Mouse (Mus musculus) common myeloid progenitor, adult 5-6 weeks (primary cell): Measurements from ENCODE around the gene Tph1. TPM values are rescaled to one million over a fixed set of nuclear protein-coding genes. Genes with fewer than 3 reads are reported as not detected.

Experiments
- ATAC-seq: replicated peaks from 2 replicates; pipeline ENCODE4 v1.8.0; 2016; ENCODE audit warnings: low read depth, mild to moderate bottlenecking, moderate TSS enrichment, inconsistent platforms; ENCODE audit not compliant: poor library complexity, severe bottlenecking
- total RNA-seq: library from RNA; stranded (forward); fragments of 200-1000, 187-1606 nt; gene quantifications from 2 replicates; pipeline ENCODE4 v1.2.3, GENCODE M21; 2017

Tph1 gene
- total RNA-seq, 1 experiment from 2014 or later = not detected

- peak; percentile 70 for ATAC-seq
These were observed 65.8 kb downstream of the Tph1 start for GRCm38 (mm10) chr7:46606391-46607030.

DNA sequence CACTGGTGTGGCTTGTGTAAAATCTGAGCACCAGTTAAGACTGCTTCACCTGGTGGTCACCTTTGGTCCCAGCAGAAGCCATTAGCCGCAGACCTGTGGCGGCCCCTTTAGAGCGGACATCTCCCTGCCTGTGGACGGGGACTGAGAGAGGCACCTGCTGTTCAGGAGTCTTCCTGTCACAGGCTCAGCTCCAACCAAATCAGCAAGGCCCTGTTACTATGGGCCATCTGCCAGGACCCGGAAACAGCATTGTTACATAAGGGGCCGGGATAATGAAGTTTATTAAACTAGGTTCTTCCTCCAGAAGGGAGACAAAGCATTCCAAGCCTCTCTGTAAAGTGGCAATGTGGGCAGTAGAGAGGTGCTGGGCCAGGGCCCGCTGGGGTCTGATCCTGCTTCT lies 69.3 kb downstream of the Tph1 start:
- ATAC-seq = no peak

- ATAC-seq = no peak
These were observed 70.3 kb downstream of the Tph1 start for GRCm38 (mm10) chr7:46602079-46602478.

GRCm38 (mm10) chr7:46601097-46601496 lies 71.2 kb downstream of the Tph1 start:
- ATAC-seq = no peak

GRCm38 (mm10) chr7:46597006-46597405 lies 75.3 kb downstream of the Tph1 start:
- ATAC-seq = no peak

Other genes starting within 250 kb of the Tph1 start
- gene Sergef, start 32.7 kb downstream of the Tph1 start, total RNA-seq = 7.6 and 17.5 TPM in 2 replicates
- 14.6 and 18.5 TPM in 2 replicates for gene Saal1, start 38.1 kb upstream of the Tph1 start, total RNA-seq
- gene Saa3, start 43.2 kb upstream of the Tph1 start, total RNA-seq = 3.8 TPM in 1 of 2 replicates, not detected in the other
- not detected in 2 replicates for gene Saa4, start 60.1 kb upstream of the Tph1 start, total RNA-seq
- not detected in 2 replicates for gene Saa1, start 70.4 kb upstream of the Tph1 start, total RNA-seq
- gene Saa2, start 79.3 kb upstream of the Tph1 start, total RNA-seq = not detected in 2 replicates
- 32.3 and 33.0 TPM in 2 replicates for gene Hps5, start 123.5 kb upstream of the Tph1 start, total RNA-seq
- gene Gtf2h1, start 123.6 kb upstream of the Tph1 start, total RNA-seq = 86.1 and 96.2 TPM in 2 replicates
- gene Ldha, start 168.9 kb upstream of the Tph1 start, total RNA-seq = 434 and 497 TPM in 2 replicates
- gene Ldhc, start 188.7 kb upstream of the Tph1 start, total RNA-seq = not detected in 2 replicates
- 42.0 and 46.4 TPM in 2 replicates for gene Tsg101, start 247.4 kb upstream of the Tph1 start, total RNA-seq